Mouse (Mus musculus) heart, adult 11 months (tissue): ENCODE measurements around the gene Popdc2.

Source experiments
- DNase-seq: peaks from one replicate; pipeline ENCODE4 v3.0.0; 2022

Popdc2 gene

GRCm38 (mm10) chr16:38358256-38358812 is 3.7 kb upstream of the Popdc2 start:
- DNase-seq, result no peak

- DNase-seq, result no peak
Observed at GRCm38 (mm10) chr16:38359241-38359640, 2.8 kb upstream of the Popdc2 start.

- no peak for DNase-seq
Observed at GRCm38 (mm10) chr16:38359857-38360256, 2.2 kb upstream of the Popdc2 start.

GRCm38 (mm10) chr16:38360317-38360716 is 1.7 kb upstream of the Popdc2 start:
- DNase-seq, result peak; percentile 90

- peak; percentile 91 for DNase-seq
Observed at GRCm38 (mm10) chr16:38362493-38363255, 665 bp downstream of the Popdc2 start.

- no peak for DNase-seq
Observed at GRCm38 (mm10) chr16:38363256-38363595, 1.2 kb downstream of the Popdc2 start.

- DNase-seq, result peak; percentile 91
Observed at GRCm38 (mm10) chr16:38363657-38364056, 1.6 kb downstream of the Popdc2 start.

- peak; percentile 89 for DNase-seq
Observed at GRCm38 (mm10) chr16:38365390-38365789, 3.4 kb downstream of the Popdc2 start.

- peak; percentile 83 for DNase-seq
Observed at GRCm38 (mm10) chr16:38366231-38366630, 4.2 kb downstream of the Popdc2 start.

GRCm38 (mm10) chr16:38368336-38368735 is 6.3 kb downstream of the Popdc2 start:
- DNase-seq, result peak; percentile 96

GRCm38 (mm10) chr16:38369000-38369399 is 7.0 kb downstream of the Popdc2 start:
- peak; percentile 90 for DNase-seq

- DNase-seq, result peak; percentile 90
Observed at GRCm38 (mm10) chr16:38369431-38369830, 7.4 kb downstream of the Popdc2 start.

- peak; percentile 87 for DNase-seq
Observed at GRCm38 (mm10) chr16:38369992-38370484, 8.0 kb downstream of the Popdc2 start.

- DNase-seq, result peak; percentile 97
Observed at GRCm38 (mm10) chr16:38370633-38371374, 8.8 kb downstream of the Popdc2 start.

GRCm38 (mm10) chr16:38371705-38372296 is 9.8 kb downstream of the Popdc2 start:
- peak; percentile 87 for DNase-seq

GRCm38 (mm10) chr16:38372876-38373275 is 10.9 kb downstream of the Popdc2 start:
- DNase-seq, result peak; percentile 63

- DNase-seq, result peak; percentile 94
Observed at GRCm38 (mm10) chr16:38373439-38373838, 11.4 kb downstream of the Popdc2 start.

- DNase-seq, result peak; percentile 84
Observed at GRCm38 (mm10) chr16:38373941-38374340, 11.9 kb downstream of the Popdc2 start.

GRCm38 (mm10) chr16:38374379-38375140 is 12.6 kb downstream of the Popdc2 start:
- DNase-seq, result peak; percentile 87

- peak; percentile 71 for DNase-seq
Observed at GRCm38 (mm10) chr16:38375182-38375581, 13.2 kb downstream of the Popdc2 start.

GRCm38 (mm10) chr16:38376163-38376840 is 14.3 kb downstream of the Popdc2 start:
- DNase-seq, result peak; percentile 96

- peak; percentile 95 for DNase-seq
Observed at GRCm38 (mm10) chr16:38376841-38377249, 14.8 kb downstream of the Popdc2 start.
